Comparison of ENCODE assay signal across 29 mouse cellular contexts in genomic region chr5:21052521-21052920, GRCm38 (mm10). TPM values are rescaled to one million over a fixed set of nuclear protein-coding genes. Genes with fewer than 3 reads are reported as not detected.
DNase-seq lines count a peak whose midpoint lies in the region; ATAC-seq lines count a peak whose summit lies in the region.
"Had no signal": no experiment of that assay in that cellular context is flagged by ENCODE, and none has a peak within 500 bp of the region (broad histone marks: within the 10 kb centered on the region; RNA-seq: fewer than 3 reads in every experiment).

No protein-coding gene starts in this region.

- no peak overlapping the region for H3K27ac ChIP-seq in heart, embryonic 13.5 days (replicated peaks)
- no peak overlapping the region for H3K27ac ChIP-seq in heart, embryonic 11.5 days (ENCODE audit: low read depth, low read length)
- H3K27ac ChIP-seq in hindbrain, embryonic 15.5 days (replicated peaks): no peak overlapping the region
- H3K27ac ChIP-seq in liver, embryonic 11.5 days (ENCODE audit: low read depth, low read length): no peak overlapping the region
- H3K27ac ChIP-seq: forebrain, embryonic 13.5 days; heart, embryonic 15.5 days; limb, embryonic 10.5 days; limb, embryonic 15.5 days; macrophage; midbrain, embryonic 12.5 days had no signal

- H3K27me3 ChIP-seq in heart, embryonic 13.5 days (replicated peaks): no peaks in the 10 kb centered on the region
- H3K27me3 ChIP-seq in heart, embryonic 11.5 days (ENCODE audit: control insufficient read depth, insufficient read depth, low read length): no peaks in the 10 kb centered on the region
- no peaks in the 10 kb centered on the region for H3K27me3 ChIP-seq in megakaryocyte, embryonic 14.5 days (replicated peaks)
- H3K27me3 ChIP-seq in hindbrain, embryonic 15.5 days: no peaks in the 10 kb centered on the region
- H3K27me3 ChIP-seq in liver, embryonic 11.5 days (replicated peaks; ENCODE audit: control insufficient read depth, insufficient read depth, low read length): no peaks in the 10 kb centered on the region
- H3K27me3 ChIP-seq: forebrain, embryonic 13.5 days; heart, embryonic 15.5 days; limb, embryonic 15.5 days; midbrain, embryonic 12.5 days; Patski had no signal

- 100% methylated on average over 1 of the region's 1 CpGs for WGBS in heart, embryonic 13.5 days
- WGBS in heart, embryonic 11.5 days (ENCODE audit: insufficient replicate concordance): 96% methylated on average over 1 of the region's 1 CpGs
- WGBS in hindbrain, embryonic 15.5 days: 100% methylated on average over 1 of the region's 1 CpGs
- WGBS in liver, embryonic 11.5 days: 89% methylated on average over 1 of the region's 1 CpGs

- DNase-seq in liver, embryonic 11.5 days (ENCODE audit: low spot score): no peak
- no peak for DNase-seq in adrenal gland, postnatal 36 days
- DNase-seq: adrenal gland, postnatal 10 days; cerebellum, adult 11 months; cerebellum, adult 9-10 months; cerebellum, postnatal 36 days; gastrocnemius, postnatal 25 days; heart, adult 2 months; kidney, adult 9 months; kidney, postnatal 10 days; layer of hippocampus, adult 9-11 months; lung, adult 18-20 months; retina, postnatal 1 day; right cerebral cortex, postnatal 14 days; thymus, postnatal 4 days had no signal

- no peak for ATAC-seq in heart, embryonic 13.5 days (ENCODE audit: extremely low read depth, insufficient number of reproducible peaks, low FRiP score, low TSS enrichment)
- ATAC-seq in heart, embryonic 11.5 days (replicated peaks; ENCODE audit: insufficient number of reproducible peaks, low FRiP score, low TSS enrichment): no peak
- no peak for ATAC-seq in megakaryocyte, adult 5-6 weeks (ENCODE audit: poor library complexity, severe bottlenecking)
- no peak for ATAC-seq in hindbrain, embryonic 15.5 days (ENCODE audit: low FRiP score, low read depth)
- no peak for ATAC-seq in liver, embryonic 11.5 days (replicated peaks; ENCODE audit: low FRiP score)
- ATAC-seq: forebrain, embryonic 13.5 days; intestine, postnatal 0 days; lung, postnatal 0 days; Patski had no signal

- peaks cover 47% of the 10 kb centered on the region for H3K4me1 ChIP-seq in heart, embryonic 13.5 days
- peaks cover 14% of the 10 kb centered on the region for H3K4me1 ChIP-seq in heart, embryonic 11.5 days (ENCODE audit: control insufficient read depth, insufficient read depth, low read length)
- H3K4me1 ChIP-seq in megakaryocyte, embryonic 14.5 days: peaks cover 54% of the 10 kb centered on the region
- H3K4me1 ChIP-seq in hindbrain, embryonic 15.5 days (replicated peaks): peaks cover 34% of the 10 kb centered on the region
- H3K4me1 ChIP-seq in liver, embryonic 11.5 days (replicated peaks; ENCODE audit: control insufficient read depth, insufficient read depth, low read length): peaks cover 36% of the 10 kb centered on the region

- H3K36me3 ChIP-seq in heart, embryonic 13.5 days: peaks cover 3% of the 10 kb centered on the region; the same call in 1 of the 2 replicates
- no peaks in the 10 kb centered on the region for H3K36me3 ChIP-seq in heart, embryonic 11.5 days (ENCODE audit: control insufficient read depth, insufficient read depth, low read length)
- peaks cover 27% of the 10 kb centered on the region for H3K36me3 ChIP-seq in megakaryocyte, embryonic 14.5 days (replicated peaks; ENCODE audit: low read length)
- H3K36me3 ChIP-seq in hindbrain, embryonic 15.5 days: no peaks in the 10 kb centered on the region
- no peaks in the 10 kb centered on the region for H3K36me3 ChIP-seq in liver, embryonic 11.5 days (ENCODE audit: control insufficient read depth, insufficient read depth, low read length)
- H3K36me3 ChIP-seq: heart, embryonic 15.5 days; limb, embryonic 15.5 days; midbrain, embryonic 12.5 days had no signal

- no peak overlapping the region for H3K9ac ChIP-seq in heart, embryonic 13.5 days
- H3K9ac ChIP-seq in heart, embryonic 11.5 days (ENCODE audit: low read depth, low read length): no peak overlapping the region
- no peak overlapping the region for H3K9ac ChIP-seq in hindbrain, embryonic 15.5 days
- no peak overlapping the region for H3K9ac ChIP-seq in liver, embryonic 11.5 days (ENCODE audit: low read depth, low read length)
- H3K9ac ChIP-seq: forebrain, embryonic 13.5 days; heart, embryonic 15.5 days; limb, embryonic 15.5 days; midbrain, embryonic 12.5 days had no signal

- H3K4me3 ChIP-seq in heart, embryonic 13.5 days: no peak overlapping the region
- no peak overlapping the region for H3K4me3 ChIP-seq in heart, embryonic 11.5 days (ENCODE audit: low read depth, low read length)
- H3K4me3 ChIP-seq in megakaryocyte, embryonic 14.5 days (replicated peaks): peak overlapping the region; percentile 85
- no peak overlapping the region for H3K4me3 ChIP-seq in hindbrain, embryonic 15.5 days
- H3K4me3 ChIP-seq in liver, embryonic 11.5 days (ENCODE audit: low read depth, low read length): no peak overlapping the region
- H3K4me3 ChIP-seq: forebrain, embryonic 13.5 days; heart, adult 2 months; heart, embryonic 15.5 days; limb, embryonic 10.5 days; limb, embryonic 15.5 days had no signal

- H3K9me3 ChIP-seq in heart, embryonic 13.5 days: no peaks in the 10 kb centered on the region
- no peaks in the 10 kb centered on the region for H3K9me3 ChIP-seq in heart, embryonic 11.5 days (replicated peaks; ENCODE audit: control insufficient read depth, low read length)
- no peaks in the 10 kb centered on the region for H3K9me3 ChIP-seq in megakaryocyte, embryonic 14.5 days
- no peaks in the 10 kb centered on the region for H3K9me3 ChIP-seq in hindbrain, embryonic 15.5 days
- H3K9me3 ChIP-seq in liver, embryonic 11.5 days (ENCODE audit: control insufficient read depth, low read length): no peaks in the 10 kb centered on the region
- H3K9me3 ChIP-seq: forebrain, embryonic 13.5 days; heart, embryonic 15.5 days; limb, embryonic 10.5 days; limb, embryonic 15.5 days; midbrain, embryonic 12.5 days had no signal

- H3K4me2 ChIP-seq in heart, embryonic 13.5 days: peak overlapping the region; percentile 30; the same call in 1 of the 2 replicates
- no peak overlapping the region for H3K4me2 ChIP-seq in heart, embryonic 11.5 days
- peak overlapping the region; percentile 31; the same call in 1 of the 2 replicates for H3K4me2 ChIP-seq in hindbrain, embryonic 15.5 days
- peak overlapping the region; percentile 25; the same call in 1 of the 2 replicates for H3K4me2 ChIP-seq in liver, embryonic 11.5 days
- H3K4me2 ChIP-seq: limb, embryonic 15.5 days had no signal

RNA-seq across cellular contexts. Expression of gene Ptpn12, which starts 3.2 kb away (rescaled TPM):
- 16.8 and 17.2 TPM in 2 replicates for polyA plus RNA-seq in heart, embryonic 13.5 days (2015; fragmentation: Nextera tagmentation; extraction: Ambion mirVana)
- 16.8 and 22.5 TPM in 2 replicates for polyA plus RNA-seq in heart, embryonic 11.5 days (2014; fragmentation: Nextera tagmentation; extraction: Ambion mirVana)
- 20.9 and 34.8 TPM in 2 replicates for polyA plus RNA-seq in megakaryocyte, embryonic 14.5 days (2012; ENCODE audit: insufficient read depth, low replicate concordance)
- total RNA-seq in megakaryocyte, adult 5-6 weeks (2015): 86.4 and 89.9 TPM in 2 replicates
- 35.2 and 48.5 TPM in 2 replicates for total RNA-seq in megakaryocyte, adult 5-6 weeks (2017)
- polyA plus RNA-seq in hindbrain, embryonic 15.5 days (2015; fragmentation: Nextera tagmentation; extraction: Ambion mirVana): 23.2 and 24.3 TPM in 2 replicates
- polyA plus RNA-seq in liver, embryonic 11.5 days (2014; fragmentation: Nextera tagmentation; extraction: Ambion mirVana): 19.0 and 23.3 TPM in 2 replicates
- total RNA-seq in adrenal gland, postnatal 36 days (2021): 10 to 100 TPM; 59.6 to 66.4 TPM
